Mouse (Mus musculus): ENCODE measurements around the gene Tnni1. TPM values are rescaled to one million over a fixed set of nuclear protein-coding genes. Genes with fewer than 3 reads are reported as not detected.

Gene Tnni1
- polyA plus RNA-seq, 1 experiment from 2014 or later = 1.3 TPM

DNA sequence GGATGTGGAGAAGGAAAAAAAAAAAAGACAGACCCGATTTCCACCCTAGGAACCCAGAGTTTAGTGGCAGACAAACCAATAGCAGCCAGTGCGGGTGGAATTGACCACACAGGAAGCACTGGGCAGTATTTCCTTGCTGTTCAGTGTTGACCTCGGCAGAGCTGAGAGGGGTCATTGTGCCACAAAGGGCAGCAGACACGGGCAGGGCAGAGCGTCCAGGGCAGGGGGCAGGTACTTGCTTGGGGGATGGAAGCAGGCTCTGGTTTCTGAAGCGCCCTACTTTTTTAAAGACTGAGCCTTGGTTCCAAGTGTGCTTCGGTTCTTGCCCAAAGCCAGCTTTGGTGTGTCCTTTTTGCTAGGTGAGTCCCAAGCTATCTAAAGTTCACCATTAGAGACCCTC lies 9.0 kb upstream of the Tnni1 start:
- peaks cover 40% of the 10 kb centered on the region for H3K4me1 ChIP-seq (replicated peaks)
- H3K9ac ChIP-seq = no peak overlapping the region
- H3K4me2 ChIP-seq = no peak overlapping the region
- no peak overlapping the region for H3K27ac ChIP-seq (replicated peaks)
- no peaks in the 10 kb centered on the region for H3K27me3 ChIP-seq
- WGBS = 73% methylated on average over 7 of the region's 7 CpGs
- ATAC-seq (ENCODE audit: low FRiP score, low read depth) = no peak
- H3K4me3 ChIP-seq = no peak overlapping the region
- H3K36me3 ChIP-seq = no peaks in the 10 kb centered on the region
- no peaks in the 10 kb centered on the region for H3K9me3 ChIP-seq

DNA sequence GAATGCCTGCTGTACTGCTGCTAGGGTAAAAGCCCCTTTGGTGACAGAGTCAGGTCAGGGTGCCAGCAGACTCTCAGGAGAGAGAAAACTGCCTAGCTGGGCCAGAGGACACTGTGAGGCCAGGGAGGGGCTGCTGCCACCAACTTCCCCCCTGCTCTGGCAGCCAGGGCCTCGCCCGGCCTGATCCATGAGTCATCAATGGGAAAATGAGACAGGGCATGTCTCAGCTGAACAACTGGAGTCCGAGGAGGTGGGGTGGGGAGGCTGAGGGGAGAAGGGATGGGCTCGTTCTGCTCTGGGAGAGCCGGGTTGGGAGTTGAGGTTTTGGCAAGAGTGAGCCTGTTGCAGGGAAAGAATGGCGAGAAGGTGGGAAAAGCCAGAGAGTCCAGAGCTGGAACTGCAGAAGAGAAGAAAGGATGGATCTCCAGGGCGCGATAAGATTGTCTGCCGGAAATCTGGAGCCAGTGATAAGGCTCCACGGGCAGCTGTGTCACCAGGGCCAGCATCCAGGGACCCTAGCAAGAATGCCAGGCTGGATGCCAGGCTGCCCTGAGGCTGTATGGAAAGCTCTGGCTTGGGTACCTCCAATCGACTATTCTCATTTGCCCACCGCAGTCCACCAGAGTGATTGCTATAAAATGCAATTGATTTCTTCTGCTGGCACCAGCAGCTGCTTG lies 8.2 kb upstream of the Tnni1 start:
- H3K4me2 ChIP-seq = no peak overlapping the region
- H3K4me1 ChIP-seq (replicated peaks) = peaks cover 34% of the 10 kb centered on the region
- no peak overlapping the region for H3K4me3 ChIP-seq
- H3K9ac ChIP-seq = no peak overlapping the region
- H3K36me3 ChIP-seq = no peaks in the 10 kb centered on the region
- no peaks in the 10 kb centered on the region for H3K9me3 ChIP-seq
- no peaks in the 10 kb centered on the region for H3K27me3 ChIP-seq
- H3K27ac ChIP-seq (replicated peaks) = no peak overlapping the region
- 48% methylated on average over 12 of the region's 12 CpGs for WGBS
- 0 out of 2 replicates have a peak, but pooled peaks have one; percentile 48 for ATAC-seq (ENCODE audit: low FRiP score, low read depth)

DNA sequence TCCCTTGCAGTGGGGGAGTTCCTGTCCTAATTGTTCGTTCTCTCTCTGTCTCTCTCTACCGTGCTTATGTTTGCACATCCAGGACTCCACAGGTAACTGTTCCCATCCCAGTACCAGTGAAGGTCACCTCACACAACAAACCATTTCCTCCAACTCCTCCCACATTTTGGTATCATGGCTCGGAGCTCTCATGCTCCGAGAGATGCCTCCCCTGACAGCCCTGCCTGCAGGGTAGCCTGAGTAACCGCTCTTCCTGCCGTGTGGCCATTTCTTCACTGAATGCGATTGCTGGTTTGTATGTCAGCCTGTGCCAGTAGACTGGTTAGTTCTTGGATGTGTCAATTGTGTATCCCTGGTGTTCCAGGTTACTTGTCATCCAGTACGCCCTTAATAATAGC lies 7.7 kb upstream of the Tnni1 start:
- 53% methylated on average over 8 of the region's 8 CpGs for WGBS
- no peak overlapping the region for H3K27ac ChIP-seq (replicated peaks)
- no peaks in the 10 kb centered on the region for H3K27me3 ChIP-seq
- peaks cover 30% of the 10 kb centered on the region for H3K4me1 ChIP-seq (replicated peaks)
- H3K9me3 ChIP-seq = no peaks in the 10 kb centered on the region
- ATAC-seq (ENCODE audit: low FRiP score, low read depth) = no peak
- no peaks in the 10 kb centered on the region for H3K36me3 ChIP-seq
- no peak overlapping the region for H3K9ac ChIP-seq
- no peak overlapping the region for H3K4me2 ChIP-seq
- H3K4me3 ChIP-seq = no peak overlapping the region

DNA sequence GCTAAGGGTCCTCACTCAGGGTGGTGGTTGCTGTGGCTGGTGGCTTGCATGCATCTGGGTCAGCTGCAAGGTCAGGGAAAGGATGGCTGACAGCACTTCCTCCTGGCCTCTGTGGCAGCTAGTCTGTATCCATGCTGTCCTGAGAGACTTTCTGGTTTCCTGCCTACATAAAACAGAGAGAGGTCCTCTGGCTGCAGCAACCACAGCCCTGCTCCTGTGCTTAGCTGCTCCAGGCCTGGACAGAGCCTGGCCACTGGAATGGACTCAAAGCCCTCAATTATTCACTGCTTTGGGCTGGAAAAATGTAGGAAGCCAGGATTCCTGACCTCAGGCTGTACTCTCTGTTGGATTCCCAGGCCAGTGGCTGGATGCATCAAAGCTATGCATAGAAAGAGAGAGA lies 2.6 kb upstream of the Tnni1 start:
- no peaks in the 10 kb centered on the region for H3K27me3 ChIP-seq
- no peak overlapping the region for H3K27ac ChIP-seq (replicated peaks)
- ATAC-seq (ENCODE audit: low FRiP score, low read depth) = no peak
- H3K4me1 ChIP-seq (replicated peaks) = peaks cover 15% of the 10 kb centered on the region
- no peak overlapping the region for H3K9ac ChIP-seq
- H3K4me3 ChIP-seq = no peak overlapping the region
- H3K9me3 ChIP-seq = no peaks in the 10 kb centered on the region
- H3K36me3 ChIP-seq = no peaks in the 10 kb centered on the region
- no peak overlapping the region for H3K4me2 ChIP-seq

DNA sequence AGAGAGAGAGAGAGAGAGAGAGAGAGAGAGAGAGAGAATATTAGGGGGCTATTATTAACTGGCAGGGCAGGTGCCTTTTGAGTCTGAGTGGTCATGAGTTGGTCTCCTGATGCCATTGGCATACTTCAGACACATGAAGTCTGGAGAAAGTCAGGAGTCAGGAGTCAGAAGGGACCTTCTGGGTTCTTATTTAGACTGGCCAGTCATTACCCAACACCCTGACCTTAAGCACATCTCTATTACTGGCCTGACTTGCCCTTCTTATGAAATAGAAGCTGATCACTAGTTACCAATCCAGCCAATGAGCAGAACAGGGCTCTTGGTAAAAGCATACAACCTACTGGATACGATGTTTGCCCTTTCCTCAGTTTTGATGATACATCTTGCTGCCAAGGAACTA lies 2.2 kb upstream of the Tnni1 start:
- Histone ChIP-seq H3K27ac (replicated peaks) (no peak overlapping the region), H3K4me3 (no peak overlapping the region), H3K36me3 (no peaks in the 10 kb centered on the region), H3K9ac (no peak overlapping the region), H3K9me3 (no peaks in the 10 kb centered on the region), H3K4me1 (replicated peaks) (peaks cover 11% of the 10 kb centered on the region), H3K27me3 (no peaks in the 10 kb centered on the region), H3K4me2 (no peak overlapping the region)
- ATAC-seq (ENCODE audit: low FRiP score, low read depth) = no peak
- 90% methylated on average over 1 of the region's 1 CpGs for WGBS

DNA sequence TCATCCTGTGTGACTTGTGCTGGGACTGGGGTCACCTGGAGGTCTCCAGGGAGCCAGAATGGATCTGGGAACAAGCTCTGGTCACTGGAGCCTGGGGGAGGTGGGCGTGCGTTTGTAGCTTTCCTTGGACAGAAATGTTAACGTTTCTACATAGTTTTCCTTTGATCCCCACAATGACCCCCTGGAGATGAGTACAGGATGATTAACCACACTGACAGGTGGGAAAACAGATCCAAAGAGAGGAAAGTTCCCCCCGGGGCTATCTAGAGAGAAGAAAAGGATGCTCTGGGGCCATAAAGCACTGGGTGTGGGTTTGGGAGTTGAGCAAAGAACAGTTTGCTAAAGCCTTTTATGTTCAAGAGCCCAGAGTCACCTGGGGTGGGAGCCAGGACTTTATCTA lies 1.4 kb downstream of the Tnni1 start:
- H3K9me3 ChIP-seq = no peaks in the 10 kb centered on the region
- H3K27ac ChIP-seq (replicated peaks) = no peak overlapping the region
- H3K27me3 ChIP-seq = no peaks in the 10 kb centered on the region
- ATAC-seq (ENCODE audit: low FRiP score, low read depth) = no peak
- H3K4me1 ChIP-seq (replicated peaks) = peaks cover 14% of the 10 kb centered on the region
- H3K36me3 ChIP-seq = no peaks in the 10 kb centered on the region
- WGBS = 35% methylated on average over 4 of the region's 4 CpGs
- H3K4me2 ChIP-seq = no peak overlapping the region
- no peak overlapping the region for H3K9ac ChIP-seq
- H3K4me3 ChIP-seq = no peak overlapping the region

DNA sequence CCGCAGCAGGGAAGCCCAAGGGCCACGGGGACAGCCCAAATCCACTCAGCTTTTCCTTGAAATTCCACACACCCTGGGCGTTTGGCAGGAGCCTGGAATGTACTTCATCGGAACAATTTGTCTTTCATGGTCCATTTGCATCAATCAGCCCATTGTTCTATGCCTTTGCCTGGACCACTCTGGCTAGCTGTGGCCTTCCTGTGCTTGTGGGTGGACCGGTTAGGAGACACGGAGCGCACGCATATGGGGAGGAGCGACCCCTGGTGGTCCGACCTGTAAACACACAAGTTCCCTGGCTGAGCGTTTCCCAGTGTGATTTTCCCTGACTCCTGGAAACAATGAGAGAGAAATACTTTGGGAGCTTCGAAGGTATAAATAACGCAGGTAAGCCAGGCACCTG lies 2.0 kb downstream of the Tnni1 start:
- no peak overlapping the region for H3K4me3 ChIP-seq
- no peak overlapping the region for H3K27ac ChIP-seq (replicated peaks)
- WGBS = 12% methylated on average over 13 of the region's 13 CpGs
- peak; percentile 64 for ATAC-seq (ENCODE audit: low FRiP score, low read depth)
- H3K36me3 ChIP-seq = no peaks in the 10 kb centered on the region
- H3K4me2 ChIP-seq = no peak overlapping the region
- no peak overlapping the region for H3K9ac ChIP-seq
- H3K9me3 ChIP-seq = no peaks in the 10 kb centered on the region
- H3K4me1 ChIP-seq (replicated peaks) = peaks cover 14% of the 10 kb centered on the region
- no peaks in the 10 kb centered on the region for H3K27me3 ChIP-seq

DNA sequence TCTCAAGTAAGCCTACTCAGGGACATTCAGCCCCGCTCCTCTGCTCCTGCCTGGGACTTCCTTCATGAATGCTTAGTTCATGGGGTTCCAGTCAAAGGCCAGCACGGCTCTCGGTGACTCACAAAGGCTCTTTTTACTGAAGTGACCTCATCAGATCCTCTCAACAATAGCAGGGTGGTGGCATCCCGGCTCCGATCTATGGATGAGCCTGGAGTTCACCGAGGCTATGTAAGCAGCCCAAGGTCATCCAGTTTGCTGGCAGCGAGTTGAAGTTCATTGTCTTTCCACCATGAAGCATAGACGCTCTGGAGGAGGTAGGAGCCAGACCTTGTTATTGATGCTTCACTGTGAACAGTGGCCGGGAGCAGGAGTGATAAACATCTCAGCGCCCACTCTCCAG lies 3.6 kb downstream of the Tnni1 start:
- Histone ChIP-seq H3K9ac (no peak overlapping the region), H3K4me3 (no peak overlapping the region), H3K36me3 (no peaks in the 10 kb centered on the region), H3K27me3 (no peaks in the 10 kb centered on the region), H3K4me1 (replicated peaks) (peaks cover 14% of the 10 kb centered on the region), H3K4me2 (no peak overlapping the region), H3K27ac (replicated peaks) (no peak overlapping the region), H3K9me3 (no peaks in the 10 kb centered on the region)
- no peak for ATAC-seq (ENCODE audit: low FRiP score, low read depth)
- 15% methylated on average over 10 of the region's 10 CpGs for WGBS

DNA sequence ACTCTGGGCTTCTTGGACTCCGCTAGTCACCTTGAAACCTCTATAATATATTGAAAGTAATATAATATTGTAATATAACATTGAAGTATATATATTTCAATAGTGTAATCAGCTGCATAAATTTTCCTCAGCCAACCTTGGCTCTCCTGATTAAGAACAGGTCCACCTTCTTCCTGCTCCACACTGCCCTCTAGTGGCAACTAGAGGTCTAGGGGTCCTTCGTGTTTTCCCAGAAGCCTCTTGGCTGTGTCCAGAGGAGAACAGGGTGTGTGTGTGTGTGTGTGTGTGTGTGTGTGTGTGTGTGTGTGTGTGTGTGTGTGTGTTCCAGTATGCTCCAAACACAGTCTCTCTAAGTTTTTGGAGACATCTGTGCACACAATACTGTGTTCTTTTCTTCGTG lies 8.6 kb downstream of the Tnni1 start:
- H3K4me3 ChIP-seq = no peak overlapping the region
- H3K27ac ChIP-seq (replicated peaks) = no peak overlapping the region
- peaks cover 5% of the 10 kb centered on the region; the same call in 1 of the 2 replicates for H3K27me3 ChIP-seq
- H3K9ac ChIP-seq = no peak overlapping the region
- no peak for ATAC-seq (ENCODE audit: low FRiP score, low read depth)
- H3K36me3 ChIP-seq = no peaks in the 10 kb centered on the region
- H3K4me1 ChIP-seq (replicated peaks) = 0 out of 2 replicates have a peak, but pooled peaks cover 5% of the 10 kb centered on the region
- 52% methylated on average over 3 of the region's 3 CpGs for WGBS
- no peak overlapping the region for H3K4me2 ChIP-seq
- H3K9me3 ChIP-seq = no peaks in the 10 kb centered on the region

DNA sequence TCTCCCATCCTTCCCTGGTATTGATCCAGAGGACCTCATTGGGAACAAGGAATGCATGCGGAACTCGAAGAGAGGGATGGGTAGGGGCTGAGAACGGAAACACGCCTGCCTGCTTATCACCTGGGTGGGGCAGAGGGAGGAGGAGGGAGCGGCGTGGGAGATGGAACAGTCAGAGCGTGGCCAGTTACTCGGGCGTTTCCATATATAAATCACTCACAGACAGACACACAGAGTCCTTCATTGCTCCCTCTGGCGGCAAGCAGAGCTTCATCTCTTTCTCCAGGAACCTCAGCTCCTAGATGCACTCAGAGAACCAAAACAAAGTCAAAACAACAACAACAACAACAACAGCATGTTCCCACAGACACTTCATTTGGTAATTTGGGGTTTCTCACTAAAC lies 9.5 kb downstream of the Tnni1 start:
- Histone ChIP-seq H3K4me2 (no peak overlapping the region), H3K27ac (replicated peaks) (no peak overlapping the region)

DNA sequence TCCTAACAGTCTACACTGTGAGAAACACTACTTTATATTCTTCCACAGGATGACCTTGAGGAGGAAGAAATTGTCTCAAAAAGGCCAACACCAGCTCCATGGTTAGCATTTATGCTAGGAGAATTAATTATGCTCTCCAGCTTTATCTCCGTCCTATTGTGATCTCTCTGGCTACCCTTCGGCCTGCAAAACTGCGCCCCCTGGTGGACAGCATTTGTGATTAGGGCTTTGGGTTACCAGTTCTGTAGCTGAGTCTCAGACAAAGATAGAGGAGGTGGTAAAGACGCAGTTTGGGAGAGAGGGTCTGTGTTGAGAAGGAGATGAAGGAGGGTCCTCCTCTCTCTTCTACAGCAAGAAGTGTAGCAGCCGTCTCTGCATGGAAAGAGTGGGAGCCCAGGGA lies 10.6 kb downstream of the Tnni1 start:
- 15% methylated on average over 5 of the region's 5 CpGs for WGBS
- Histone ChIP-seq H3K4me1 (replicated peaks) (peaks cover 6% of the 10 kb centered on the region), H3K4me2 (no peak overlapping the region), H3K27me3 (peaks cover 5% of the 10 kb centered on the region; the same call in 1 of the 2 replicates), H3K9ac (no peak overlapping the region), H3K36me3 (no peaks in the 10 kb centered on the region), H3K27ac (replicated peaks) (no peak overlapping the region), H3K9me3 (no peaks in the 10 kb centered on the region), H3K4me3 (no peak overlapping the region)
- no peak for ATAC-seq (ENCODE audit: low FRiP score, low read depth)

More for the DNA sequence above, 9.5 kb downstream of the Tnni1 start:
- no peak for ATAC-seq (ENCODE audit: low FRiP score, low read depth)
- WGBS = 41% methylated on average over 10 of the region's 10 CpGs
- H3K27me3 ChIP-seq = peaks cover 5% of the 10 kb centered on the region; the same call in 1 of the 2 replicates
- no peak overlapping the region for H3K4me3 ChIP-seq
- no peak overlapping the region for H3K9ac ChIP-seq
- H3K4me1 ChIP-seq (replicated peaks) = peaks cover 4% of the 10 kb centered on the region
- H3K36me3 ChIP-seq = no peaks in the 10 kb centered on the region
- no peaks in the 10 kb centered on the region for H3K9me3 ChIP-seq

DNA sequence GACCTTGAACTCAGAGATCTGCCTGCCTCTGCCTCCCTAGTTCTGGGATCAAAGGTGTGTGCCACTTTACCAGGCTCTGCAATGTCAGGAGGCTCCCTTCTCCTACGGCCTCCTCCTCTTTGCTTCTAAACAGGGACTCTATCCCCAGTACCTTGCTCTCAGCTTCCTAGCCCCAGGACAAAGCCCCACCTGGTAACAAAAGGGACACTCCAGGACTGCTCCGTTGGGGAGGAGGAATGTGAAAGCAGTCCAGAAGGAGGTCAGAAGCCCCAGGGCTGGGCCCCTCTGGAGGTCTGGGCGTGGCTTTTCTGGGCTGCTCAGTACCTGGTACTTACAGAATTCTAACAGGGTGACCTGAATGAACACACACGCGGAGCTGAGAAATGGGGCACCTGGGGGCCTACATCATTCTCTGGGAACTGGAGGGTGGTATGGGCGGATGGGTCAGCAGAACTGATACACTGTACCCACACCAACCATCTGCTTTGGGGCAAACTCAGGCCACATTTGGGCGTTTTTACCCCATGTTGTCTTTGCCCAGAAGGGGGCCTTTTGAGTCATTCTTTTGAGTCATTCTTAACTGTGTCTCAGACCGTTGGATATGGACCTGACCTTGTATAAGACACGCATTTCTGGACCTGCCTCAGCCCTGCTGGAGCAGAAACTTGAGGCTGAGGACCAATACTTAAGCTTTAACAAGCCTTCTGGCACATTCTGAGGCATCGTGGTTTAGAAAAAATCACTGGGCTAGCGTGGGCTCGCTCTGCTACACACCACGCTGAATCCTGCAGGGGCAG lies 13.1 kb downstream of the Tnni1 start:
- ATAC-seq (ENCODE audit: low FRiP score, low read depth) = no peak
- WGBS = 66% methylated on average over 13 of the region's 13 CpGs
- no peak overlapping the region for H3K4me3 ChIP-seq

More for the DNA sequence above, 13.1 kb downstream of the Tnni1 start:
- Histone ChIP-seq H3K27ac (replicated peaks) (no peak overlapping the region), H3K36me3 (no peaks in the 10 kb centered on the region), H3K9me3 (no peaks in the 10 kb centered on the region), H3K27me3 (peaks cover 5% of the 10 kb centered on the region; the same call in 1 of the 2 replicates), H3K4me1 (replicated peaks) (peaks cover 6% of the 10 kb centered on the region), H3K4me2 (no peak overlapping the region), H3K9ac (no peak overlapping the region)

All from hindbrain, embryonic 15.5 days (tissue).